In genomic region chr8:118323421-118323820, GRCm38 (mm10) we compare ENCODE assay signal across 24 mouse cellular contexts. TPM values are rescaled to one million over a fixed set of nuclear protein-coding genes. Genes with fewer than 3 reads are reported as not detected.
"Had no signal": no experiment of that assay in that cellular context is flagged by ENCODE, and none has a peak within 500 bp of the region (broad histone marks: within the 10 kb centered on the region; RNA-seq: fewer than 3 reads in every experiment).

No protein-coding gene starts in this region.

- H3K4me2 ChIP-seq: liver, embryonic 15.5 days; lung, embryonic 15.5 days; midbrain, embryonic 11.5 days; midbrain, embryonic 13.5 days; midbrain, embryonic 15.5 days; neural tube, embryonic 13.5 days; neural tube, embryonic 15.5 days had no signal

- H3K27me3 ChIP-seq: liver, embryonic 15.5 days; lung, embryonic 15.5 days; megakaryocyte, embryonic 14.5 days; midbrain, embryonic 13.5 days; midbrain, embryonic 15.5 days; neural tube, embryonic 13.5 days; neural tube, embryonic 15.5 days had no signal

- H3K9me3 ChIP-seq: liver, embryonic 15.5 days; lung, embryonic 15.5 days; midbrain, embryonic 13.5 days; midbrain, embryonic 15.5 days; neural tube, embryonic 13.5 days; neural tube, embryonic 15.5 days had no signal

- H3K36me3 ChIP-seq: liver, embryonic 15.5 days; lung, embryonic 15.5 days; midbrain, embryonic 13.5 days; midbrain, embryonic 15.5 days; neural tube, embryonic 13.5 days; neural tube, embryonic 15.5 days had no signal

- DNase-seq: liver, postnatal 0 days; lung, adult 2 months; lung, postnatal 14 days; lung, postnatal 36 days; retina, postnatal 1 day; right cerebral cortex, adult 18-20 months; right cerebral cortex, postnatal 25 days; right cerebral cortex, postnatal 4 days; spleen, adult 18-20 months; thymus, adult 18-20 months; thymus, postnatal 14 days; thymus, postnatal 36 days had no signal

- H3K9ac ChIP-seq: liver, embryonic 15.5 days; liver, postnatal 0 days; lung, embryonic 15.5 days; midbrain, embryonic 13.5 days; midbrain, embryonic 15.5 days; neural tube, embryonic 13.5 days; neural tube, embryonic 15.5 days had no signal

- H3K4me3 ChIP-seq: liver, embryonic 15.5 days; lung, embryonic 15.5 days; midbrain, embryonic 13.5 days; midbrain, embryonic 15.5 days; neural tube, embryonic 13.5 days; neural tube, embryonic 15.5 days had no signal

- H3K27ac ChIP-seq: liver, embryonic 15.5 days; lung, embryonic 15.5 days; macrophage; midbrain, embryonic 13.5 days; midbrain, embryonic 15.5 days; neural tube, embryonic 13.5 days; neural tube, embryonic 15.5 days had no signal

- ATAC-seq: liver, postnatal 0 days; lung, postnatal 0 days; midbrain, embryonic 13.5 days; midbrain, embryonic 15.5 days had no signal

- H3K4me1 ChIP-seq: liver, embryonic 15.5 days; lung, embryonic 15.5 days; megakaryocyte, embryonic 14.5 days; midbrain, embryonic 13.5 days; midbrain, embryonic 15.5 days; neural tube, embryonic 13.5 days; neural tube, embryonic 15.5 days had no signal

RNA-seq across cellular contexts. Expression of gene Cdh13, which starts 39.9 kb away (rescaled TPM):
- total RNA-seq: megakaryocyte progenitor cell, adult 5-6 weeks; monocyte, adult 5-6 weeks had no signal
- polyA plus RNA-seq: macrophage had no signal
